Mouse (Mus musculus): ENCODE data around the gene Tsku. TPM values are rescaled to one million over a fixed set of nuclear protein-coding genes. Genes with fewer than 3 reads are reported as not detected.

Gene Tsku
- polyA plus RNA-seq, 1 experiment, result 3.1 TPM

DNA sequence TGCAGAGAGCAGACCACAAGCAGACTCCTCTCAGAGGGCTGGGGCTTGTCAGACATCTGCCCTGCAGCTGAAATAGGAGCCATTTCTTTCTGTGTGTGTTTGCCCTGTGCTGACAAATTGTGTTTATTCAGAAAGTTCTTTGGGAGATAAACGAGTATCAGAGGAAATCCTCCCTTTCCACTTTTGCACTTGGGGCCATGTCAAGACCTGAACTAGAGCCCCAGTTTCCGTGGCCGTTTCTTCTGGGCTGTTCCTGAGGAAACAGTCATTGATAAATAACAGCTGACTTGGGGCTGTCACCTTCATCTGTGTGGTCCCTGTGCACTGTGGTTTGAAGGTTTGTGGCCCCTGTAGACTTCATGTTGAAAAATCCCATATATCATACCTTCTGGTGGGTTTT is 29.2 kb downstream of the Tsku start:
- Histone ChIP-seq H3K4me1 (ENCODE audit: control insufficient read depth, insufficient read depth, low read length) (no peaks in the 10 kb centered on the region), H3K27ac (ENCODE audit: insufficient read depth, low read length) (no peak overlapping the region), H3K4me3 (ENCODE audit: insufficient read depth, low read length) (no peak overlapping the region)
- TF ChIP-seq CTCF (IDR thresholded peaks at IDR 0.05; ENCODE audit: extremely low read depth, insufficient read depth, low read length), result no peak
- no peak for TF ChIP-seq POLR2A (IDR thresholded peaks at IDR 0.05; ENCODE audit: extremely low read depth, insufficient read depth, low read length)

DNA sequence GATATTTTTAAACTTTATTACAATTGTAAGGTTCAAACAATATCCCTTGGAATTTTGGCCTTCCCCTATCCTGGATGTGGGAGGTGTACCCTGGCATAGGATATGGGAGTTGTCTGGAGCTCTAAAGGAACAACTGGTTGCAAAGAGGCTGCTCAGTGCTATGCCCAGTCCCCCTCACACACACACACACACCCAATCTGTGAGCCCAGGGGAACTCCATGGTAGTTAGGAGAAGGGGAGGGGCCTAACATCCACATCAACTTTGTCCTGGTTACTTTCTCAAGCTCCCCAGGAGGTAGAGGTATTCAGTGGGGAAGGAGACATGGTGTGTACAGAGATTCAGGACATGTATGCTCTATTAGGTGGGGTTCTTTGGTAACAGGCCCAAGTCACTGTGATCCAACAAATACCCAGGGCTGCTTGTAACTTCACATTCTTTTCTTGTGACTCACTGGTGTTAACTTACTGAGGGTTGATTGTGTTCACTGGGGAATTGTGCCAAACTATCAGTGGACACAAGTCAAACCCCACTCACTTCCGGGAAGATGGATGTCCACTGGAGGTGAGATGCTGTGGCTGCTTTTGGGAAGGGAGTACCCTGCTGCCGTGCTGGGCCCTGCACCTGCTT is 30.6 kb downstream of the Tsku start:
- no peak overlapping the region for H3K27ac ChIP-seq (ENCODE audit: insufficient read depth, low read length)
- no peak overlapping the region for H3K4me3 ChIP-seq (ENCODE audit: insufficient read depth, low read length)
- no peaks in the 10 kb centered on the region for H3K4me1 ChIP-seq (ENCODE audit: control insufficient read depth, insufficient read depth, low read length)
- TF ChIP-seq CTCF (IDR thresholded peaks at IDR 0.05; ENCODE audit: extremely low read depth, insufficient read depth, low read length), result no peak
- TF ChIP-seq POLR2A (IDR thresholded peaks at IDR 0.05; ENCODE audit: extremely low read depth, insufficient read depth, low read length), result no peak

DNA sequence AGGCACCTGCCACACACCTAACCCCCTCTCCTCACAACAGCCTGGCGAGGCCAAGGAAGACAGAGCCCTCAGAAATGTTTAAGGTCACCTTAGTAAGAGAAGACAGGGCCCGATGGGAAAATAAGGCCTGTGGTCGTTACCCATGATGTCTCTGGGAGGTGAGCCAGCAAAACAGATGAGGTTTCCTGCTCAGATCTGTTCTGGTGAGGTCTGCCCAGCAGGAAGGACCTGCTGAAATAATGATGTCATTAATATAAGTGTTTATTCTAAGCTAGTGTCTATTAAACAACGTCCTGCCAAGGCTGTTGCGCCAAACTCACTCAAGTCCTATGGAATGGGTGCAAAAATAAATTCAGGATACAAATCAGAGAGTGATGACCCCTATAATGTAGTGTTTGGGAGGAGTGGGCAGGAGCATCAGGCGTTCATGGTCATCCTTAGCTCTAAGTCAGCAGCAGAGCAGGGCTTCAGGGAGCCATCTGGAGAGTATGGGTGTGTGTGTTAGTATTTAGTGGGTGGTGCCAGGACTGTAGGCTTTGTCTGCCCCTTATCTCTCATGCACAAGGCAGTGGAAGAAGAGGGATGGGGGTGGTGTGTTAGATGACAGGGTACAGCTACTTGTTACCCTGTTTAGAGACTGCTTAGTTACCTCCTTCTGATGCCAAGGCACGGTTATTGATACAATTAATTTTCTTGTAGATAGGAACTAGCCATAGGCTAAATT is 31.3 kb downstream of the Tsku start:
- TF ChIP-seq POLR2A (IDR thresholded peaks at IDR 0.05; ENCODE audit: extremely low read depth, insufficient read depth, low read length) (no peak), CTCF (IDR thresholded peaks at IDR 0.05; ENCODE audit: extremely low read depth, insufficient read depth, low read length) (no peak)
- H3K4me3 ChIP-seq (ENCODE audit: insufficient read depth, low read length), result no peak overlapping the region
- no peaks in the 10 kb centered on the region for H3K4me1 ChIP-seq (ENCODE audit: control insufficient read depth, insufficient read depth, low read length)
- no peak overlapping the region for H3K27ac ChIP-seq (ENCODE audit: insufficient read depth, low read length)

DNA sequence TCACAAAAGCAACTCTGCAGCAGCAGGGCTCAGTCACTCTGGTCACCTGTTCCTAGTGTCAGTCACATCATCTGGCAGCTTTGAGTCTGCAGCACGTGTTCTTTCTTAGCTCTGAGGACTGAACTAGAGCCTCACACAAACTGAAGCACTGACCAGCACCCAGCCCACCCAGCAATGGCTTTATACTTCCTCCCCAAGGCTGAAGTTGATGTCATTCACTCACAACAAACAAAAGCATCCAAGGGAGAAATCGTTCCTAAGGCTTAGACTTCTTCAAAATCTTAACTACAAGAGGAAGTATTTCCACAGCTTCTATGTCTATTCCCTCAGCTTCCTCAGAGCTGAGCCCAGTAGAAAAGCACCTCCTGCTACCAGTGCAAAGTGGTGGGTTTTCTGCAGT is 32.8 kb downstream of the Tsku start:
- TF ChIP-seq CTCF (IDR thresholded peaks at IDR 0.05; ENCODE audit: extremely low read depth, insufficient read depth, low read length), result no peak
- no peak for TF ChIP-seq POLR2A (IDR thresholded peaks at IDR 0.05; ENCODE audit: extremely low read depth, insufficient read depth, low read length)
- H3K27ac ChIP-seq (ENCODE audit: insufficient read depth, low read length), result no peak overlapping the region
- no peaks in the 10 kb centered on the region for H3K4me1 ChIP-seq (ENCODE audit: control insufficient read depth, insufficient read depth, low read length)
- H3K4me3 ChIP-seq (ENCODE audit: insufficient read depth, low read length), result no peak overlapping the region

DNA sequence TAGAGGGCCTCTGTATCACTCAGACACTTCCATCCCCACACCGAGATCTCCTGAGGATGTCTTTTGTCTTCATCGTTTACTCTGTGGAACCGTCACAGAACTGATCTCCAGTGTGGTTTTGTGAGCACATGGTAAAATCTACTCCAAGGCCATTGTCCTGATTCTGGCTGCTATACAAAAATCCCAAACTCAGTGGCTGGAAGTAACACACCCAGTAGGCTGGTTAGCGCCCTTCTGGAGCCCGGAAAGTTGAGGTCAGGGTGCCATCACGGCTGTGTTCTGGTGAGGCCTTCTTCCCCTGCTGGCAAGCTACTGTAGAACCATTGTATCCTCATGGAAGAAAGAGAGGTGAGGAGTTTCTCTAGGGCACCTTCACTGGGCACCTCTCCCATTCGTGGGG is 35.1 kb downstream of the Tsku start:
- TF ChIP-seq POLR2A (IDR thresholded peaks at IDR 0.05; ENCODE audit: extremely low read depth, insufficient read depth, low read length), result no peak
- TF ChIP-seq CTCF (IDR thresholded peaks at IDR 0.05; ENCODE audit: extremely low read depth, insufficient read depth, low read length), result no peak
- H3K4me3 ChIP-seq (ENCODE audit: insufficient read depth, low read length), result no peak overlapping the region
- H3K27ac ChIP-seq (ENCODE audit: insufficient read depth, low read length), result no peak overlapping the region
- H3K4me1 ChIP-seq (ENCODE audit: control insufficient read depth, insufficient read depth, low read length), result no peaks in the 10 kb centered on the region

DNA sequence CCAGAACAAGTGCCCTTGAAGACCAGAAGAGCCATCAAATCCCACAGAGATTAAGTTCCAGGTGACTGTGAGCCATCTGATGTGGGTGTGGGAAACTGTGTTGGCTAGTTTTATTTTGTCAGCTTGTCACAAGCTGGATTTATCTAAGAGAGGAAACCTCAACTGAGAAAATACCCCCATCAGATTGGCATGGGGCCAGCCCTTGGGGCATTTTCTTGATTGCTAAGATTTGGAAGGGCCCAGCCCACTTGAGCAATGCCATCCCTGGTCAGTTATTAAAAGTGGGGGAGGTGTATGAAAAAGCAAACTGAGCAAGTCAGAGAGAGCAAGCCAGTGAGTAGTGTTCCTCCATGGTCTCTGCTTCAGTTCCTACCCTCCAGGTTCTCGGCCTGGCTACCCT is 36.9 kb downstream of the Tsku start:
- Histone ChIP-seq H3K27ac (ENCODE audit: insufficient read depth, low read length) (no peak overlapping the region), H3K4me3 (ENCODE audit: insufficient read depth, low read length) (no peak overlapping the region)

DNA sequence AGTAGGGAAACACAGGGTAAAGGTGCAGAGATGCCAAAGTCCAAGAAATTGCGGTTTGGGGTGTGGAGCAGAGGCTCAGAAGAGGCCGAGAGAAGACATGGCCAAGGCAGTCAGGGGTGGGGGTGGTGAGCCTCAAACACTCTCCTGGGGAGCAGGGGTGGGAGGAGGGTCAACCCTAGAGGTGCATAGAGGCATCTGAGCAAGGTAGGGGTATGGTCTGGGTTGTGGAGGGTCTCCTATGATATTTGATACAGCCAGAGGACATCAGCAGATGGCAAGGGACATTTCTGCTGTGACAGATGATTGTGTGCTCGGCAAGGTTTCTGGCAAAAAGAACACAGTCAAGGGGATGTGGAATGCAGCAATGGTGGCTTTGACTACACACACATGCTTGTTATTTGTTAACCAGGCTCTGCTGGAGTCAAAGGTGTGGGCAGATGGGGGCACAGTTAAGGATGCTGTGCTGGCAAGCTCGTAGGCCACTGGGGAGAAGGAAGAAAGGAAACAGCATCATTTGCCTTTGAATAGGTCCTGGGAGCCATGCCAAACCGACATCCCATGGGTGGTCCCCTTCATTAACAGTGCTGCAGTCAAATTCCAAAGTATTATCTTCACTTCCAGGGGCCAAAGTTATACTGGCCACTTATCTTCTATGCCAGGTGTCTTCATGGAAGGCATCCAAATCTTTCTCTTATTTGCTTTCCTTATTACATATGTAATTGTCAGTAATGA is 37.7 kb downstream of the Tsku start:
- Histone ChIP-seq H3K27ac (ENCODE audit: insufficient read depth, low read length) (no peak overlapping the region), H3K4me3 (ENCODE audit: insufficient read depth, low read length) (no peak overlapping the region), H3K4me1 (ENCODE audit: control insufficient read depth, insufficient read depth, low read length) (no peaks in the 10 kb centered on the region)
- no peak for TF ChIP-seq POLR2A (IDR thresholded peaks at IDR 0.05; ENCODE audit: extremely low read depth, insufficient read depth, low read length)
- TF ChIP-seq CTCF (IDR thresholded peaks at IDR 0.05; ENCODE audit: extremely low read depth, insufficient read depth, low read length), result no peak

More for the DNA sequence above, 36.9 kb downstream of the Tsku start:
- TF ChIP-seq POLR2A (IDR thresholded peaks at IDR 0.05; ENCODE audit: extremely low read depth, insufficient read depth, low read length), result no peak
- no peak for TF ChIP-seq CTCF (IDR thresholded peaks at IDR 0.05; ENCODE audit: extremely low read depth, insufficient read depth, low read length)
- no peaks in the 10 kb centered on the region for H3K4me1 ChIP-seq (ENCODE audit: control insufficient read depth, insufficient read depth, low read length)

DNA sequence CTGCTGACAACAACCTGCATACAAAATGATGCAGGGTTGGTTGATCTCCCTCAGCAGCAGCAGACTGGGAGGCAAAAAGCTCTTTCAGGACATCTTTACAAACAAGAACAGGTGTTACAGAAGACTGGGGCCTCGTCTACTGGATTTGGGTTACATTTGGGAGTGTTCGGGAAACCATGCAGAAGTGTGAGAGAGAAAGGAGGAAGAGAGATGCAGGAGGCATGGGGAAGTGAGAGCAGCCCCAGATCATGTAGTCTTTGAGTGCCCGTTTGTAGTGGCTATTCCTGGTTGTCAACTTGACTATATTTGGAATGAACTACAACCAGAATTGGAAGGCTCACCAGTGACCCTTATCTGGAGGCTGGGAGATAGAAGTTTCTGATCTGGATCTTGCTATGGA is 38.7 kb downstream of the Tsku start:
- Histone ChIP-seq H3K4me3 (ENCODE audit: insufficient read depth, low read length) (no peak overlapping the region), H3K27ac (ENCODE audit: insufficient read depth, low read length) (no peak overlapping the region), H3K4me1 (ENCODE audit: control insufficient read depth, insufficient read depth, low read length) (no peaks in the 10 kb centered on the region)
- no peak for TF ChIP-seq CTCF (IDR thresholded peaks at IDR 0.05; ENCODE audit: extremely low read depth, insufficient read depth, low read length)
- no peak for TF ChIP-seq POLR2A (IDR thresholded peaks at IDR 0.05; ENCODE audit: extremely low read depth, insufficient read depth, low read length)

DNA sequence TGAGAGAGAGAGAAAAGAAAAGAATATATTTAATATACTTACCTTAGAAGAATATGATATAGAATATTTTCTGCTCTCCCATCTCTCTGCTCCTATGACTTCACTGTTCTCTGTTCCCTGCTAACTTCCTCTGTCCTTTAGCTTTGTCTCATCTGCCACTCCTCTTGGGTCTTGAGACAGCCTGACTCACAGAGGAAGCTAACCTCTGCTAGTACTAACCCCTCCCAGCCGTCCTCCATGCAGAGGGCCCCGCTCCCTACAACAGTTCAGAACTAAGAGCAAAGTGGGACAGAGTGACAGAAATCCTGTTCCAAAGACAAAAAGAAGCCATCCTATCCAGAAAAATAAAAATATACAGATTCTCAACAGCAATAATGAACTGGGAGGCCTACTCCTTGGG is 40.0 kb downstream of the Tsku start, which contains the start of gene Acer3:
TSS of gene Acer3 (minus strand) at position 126 of the 400 bp plus-strand sequence.
- H3K4me3 ChIP-seq (ENCODE audit: insufficient read depth, low read length), result no peak within 1 kb of the TSS
- no peak within 1 kb of the TSS for H3K27ac ChIP-seq (ENCODE audit: insufficient read depth, low read length)
- no peaks in the 10 kb centered on the region for H3K4me1 ChIP-seq (ENCODE audit: control insufficient read depth, insufficient read depth, low read length)
- TF ChIP-seq CTCF (IDR thresholded peaks at IDR 0.05; ENCODE audit: extremely low read depth, insufficient read depth, low read length) (no peak), POLR2A (IDR thresholded peaks at IDR 0.05; ENCODE audit: extremely low read depth, insufficient read depth, low read length) (no peak)

Measured in cortical plate, adult 2 months (tissue).